Mouse (Mus musculus): Measurements from ENCODE around the gene Ankzf1.

GRCm38 (mm10) chr1:75215785-75216184, 23.8 kb downstream of the Ankzf1 start:
- TF ChIP-seq CTCF (IDR thresholded peaks at IDR 0.05) (no peak), POLR2A (IDR thresholded peaks at IDR 0.05; ENCODE audit: insufficient read depth, low read depth, low read length) (no peak)

Measured in heart, adult 2 months (tissue).